Mouse (Mus musculus): Measurements from ENCODE around the gene Fbxl3.

The Fbxl3 gene

DNA sequence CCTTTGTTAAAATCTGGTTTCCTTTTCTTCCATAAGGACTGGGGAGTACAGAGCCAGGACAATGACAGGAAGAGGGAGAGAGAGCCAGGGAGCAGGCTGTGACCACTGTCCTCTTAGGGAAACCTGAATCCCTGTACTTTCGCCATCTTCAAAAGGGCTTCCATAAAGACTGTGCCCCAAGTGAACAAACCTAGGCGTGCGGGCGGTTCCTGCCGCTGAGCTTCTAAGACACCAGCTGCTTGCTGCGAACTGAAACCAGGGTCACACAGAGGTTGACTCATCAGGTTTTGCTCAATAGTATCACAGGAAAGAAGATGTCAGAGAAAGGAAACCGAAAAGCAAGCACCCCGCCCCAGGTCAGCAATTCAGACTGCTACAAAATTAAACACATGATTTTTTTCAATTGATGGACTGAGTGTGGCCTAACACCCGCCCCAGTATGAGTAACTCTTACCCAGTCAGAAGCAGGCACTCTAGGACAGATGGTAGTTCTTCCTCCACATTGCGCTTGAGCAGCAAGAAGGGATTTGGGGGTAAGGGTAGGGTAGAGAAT, 66.0 kb downstream of the Fbxl3 start:
- no peak for DNase-seq
